Mouse (Mus musculus): ENCODE results near the gene 4931428F04Rik. TPM values are rescaled to one million over a fixed set of nuclear protein-coding genes. Genes with fewer than 3 reads are reported as not detected.

Gene 4931428F04Rik
- total RNA-seq, 2 experiments from 2014 or later = 0.70 to 0.97 TPM

GRCm38 (mm10) chr8:105290554-105291314 is 1.1 kb upstream of the 4931428F04Rik start:
- intact Hi-C loops (cut with DNase I) = no loop called here
- peak; percentile 91 to 94 for DNase-seq

GRCm38 (mm10) chr8:105288958-105289732 is 519 bp downstream of the 4931428F04Rik start:
- intact Hi-C loops (cut with DNase I) = loop anchor here (2.0 kb wide), 1 partner anchor 24 kb away; the partner anchor contains the start of genes Fbxl8 and Tradd
- peak; percentile 91 to 92 for DNase-seq

GRCm38 (mm10) chr8:105288231-105288630 is 1.4 kb downstream of the 4931428F04Rik start:
- intact Hi-C loops (cut with DNase I) = loop anchor here (2.0 kb wide), 1 partner anchor 23 kb away; the partner anchor contains the start of genes Fbxl8 and Tradd

GRCm38 (mm10) chr8:105286907-105287306 is 2.8 kb downstream of the 4931428F04Rik start:
- DNase-seq = no peak
- intact Hi-C loops (cut with DNase I) = no loop called here

More at GRCm38 (mm10) chr8:105288231-105288630, 1.4 kb downstream of the 4931428F04Rik start:
- no peak for DNase-seq

GRCm38 (mm10) chr8:105285514-105285913 is 4.2 kb downstream of the 4931428F04Rik start:
- no peak for DNase-seq
- intact Hi-C loops (cut with DNase I) = no loop called here

GRCm38 (mm10) chr8:105283074-105283473 is 6.6 kb downstream of the 4931428F04Rik start:
- intact Hi-C loops (cut with DNase I) = no loop called here

GRCm38 (mm10) chr8:105282239-105282638 is 7.4 kb downstream of the 4931428F04Rik start:
- intact Hi-C loops (cut with DNase I) = no loop called here
- DNase-seq = no peak

More at GRCm38 (mm10) chr8:105283074-105283473, 6.6 kb downstream of the 4931428F04Rik start:
- DNase-seq = peak; percentile 52 to 59

- DNase-seq = no peak
- intact Hi-C loops (cut with DNase I) = loop anchor here (2.0 kb wide), 1 partner anchor 23 kb away; no protein-coding TSS in a partner anchor
Observed at GRCm38 (mm10) chr8:105281821-105282220, 7.8 kb downstream of the 4931428F04Rik start.

GRCm38 (mm10) chr8:105280567-105280966 is 9.1 kb downstream of the 4931428F04Rik start:
- intact Hi-C loops (cut with DNase I) = loop anchor here (2.0 kb wide), 1 partner anchor 22 kb away; no protein-coding TSS in a partner anchor

GRCm38 (mm10) chr8:105278911-105279334 is 10.7 kb downstream of the 4931428F04Rik start:
- intact Hi-C loops (cut with DNase I) = loop anchor here (10.0 kb wide), 1 partner anchor 624 kb away; no protein-coding TSS in a partner anchor
- peak; percentile 73 to 75 for DNase-seq

More at GRCm38 (mm10) chr8:105280567-105280966, 9.1 kb downstream of the 4931428F04Rik start:
- DNase-seq = no peak

- DNase-seq = peak; percentile 57 to 60
Observed at GRCm38 (mm10) chr8:105276292-105277120, 13.2 kb downstream of the 4931428F04Rik start.

GRCm38 (mm10) chr8:105275840-105276239 is 13.8 kb downstream of the 4931428F04Rik start, which contains the start of gene Nol3:
Gene Nol3, plus strand, starts transcription at chr8:105276140.
- no peak for DNase-seq
- intact Hi-C loops (cut with DNase I) = loop anchor here (10.0 kb wide), 1 partner anchor 621 kb away; no protein-coding TSS in a partner anchor

More at GRCm38 (mm10) chr8:105276292-105277120, 13.2 kb downstream of the 4931428F04Rik start:
- intact Hi-C loops (cut with DNase I) = loop anchor here (10.0 kb wide), 1 partner anchor 622 kb away; no protein-coding TSS in a partner anchor

GRCm38 (mm10) chr8:105275387-105275786 is 14.3 kb downstream of the 4931428F04Rik start:
- no peak for DNase-seq
- intact Hi-C loops (cut with DNase I) = loop anchor here (10.0 kb wide), 1 partner anchor 621 kb away; no protein-coding TSS in a partner anchor

GRCm38 (mm10) chr8:105270916-105271186 is 18.8 kb downstream of the 4931428F04Rik start:
- no peak for DNase-seq
- intact Hi-C loops (cut with DNase I) = loop anchor here (10.0 kb wide), 1 partner anchor 616 kb away; no protein-coding TSS in a partner anchor

- intact Hi-C loops (cut with DNase I) = loop anchor here (10.0 kb wide), 1 partner anchor 616 kb away; no protein-coding TSS in a partner anchor
- no peak for DNase-seq
Observed at GRCm38 (mm10) chr8:105270101-105270915, 19.4 kb downstream of the 4931428F04Rik start.

- peak; percentile 72 to 73 for DNase-seq
Observed at GRCm38 (mm10) chr8:105269461-105269947, 20.2 kb downstream of the 4931428F04Rik start, which contains the start of gene Hsf4. Gene Hsf4, plus strand, starts transcription at chr8:105269801.

GRCm38 (mm10) chr8:105269075-105269458 is 20.6 kb downstream of the 4931428F04Rik start:
- intact Hi-C loops (cut with DNase I) = no loop called here
- no peak for DNase-seq

More at GRCm38 (mm10) chr8:105269461-105269947, 20.2 kb downstream of the 4931428F04Rik start, which contains the start of gene Hsf4:
- intact Hi-C loops (cut with DNase I) = no loop called here

GRCm38 (mm10) chr8:105268342-105269074 is 21.2 kb downstream of the 4931428F04Rik start:
- no peak for DNase-seq
- intact Hi-C loops (cut with DNase I) = no loop called here

Data from heart, postnatal 36 days (tissue).